Mouse (Mus musculus) adrenal gland, postnatal 25 days (tissue): ENCODE measurements at regions not wholly inside any gene's neighbourhood (a gene's known extent, or its start where the extent isn't known, plus 50 kb on each side); places are given as distances from the start of the nearest gene placed in this dataset.

Source experiments
- DNase-seq: peaks from one replicate; pipeline ENCODE4 v3.0.0; 2021; ENCODE audit warnings: mixed read lengths

GRCm38 (mm10) chr8:80422190-80422589 is 71.4 kb upstream of the Gypa start:
- DNase-seq = no peak

- no peak for DNase-seq
Measured at GRCm38 (mm10) chr8:80416121-80416520, 77.5 kb upstream of the Gypa start.

- no peak for DNase-seq
Measured at GRCm38 (mm10) chr8:80399594-80400207, 93.9 kb upstream of the Gypa start.

GRCm38 (mm10) chr8:80395010-80395409 is 98.6 kb upstream of the Gypa start:
- DNase-seq = no peak

- DNase-seq = no peak
Measured at GRCm38 (mm10) chr8:80393111-80393510, 100.5 kb upstream of the Gypa start.

GRCm38 (mm10) chr8:80369221-80369620 is 124.4 kb upstream of the Gypa start:
- DNase-seq = no peak

GRCm38 (mm10) chr8:80364059-80364458 is 129.5 kb upstream of the Gypa start:
- no peak for DNase-seq

GRCm38 (mm10) chr8:80343299-80343698 is 150.3 kb upstream of the Gypa start:
- DNase-seq = no peak

- no peak for DNase-seq
Measured at GRCm38 (mm10) chr8:80337872-80338271, 155.7 kb upstream of the Gypa start.

GRCm38 (mm10) chr8:80328676-80329075 is 164.9 kb upstream of the Gypa start:
- no peak for DNase-seq

- DNase-seq = no peak
Measured at GRCm38 (mm10) chr8:80325859-80326258, 167.7 kb upstream of the Gypa start.

- DNase-seq = no peak
Measured at GRCm38 (mm10) chr8:80325132-80325531, 168.4 kb upstream of the Gypa start.

GRCm38 (mm10) chr8:80318231-80318870 is 175.2 kb upstream of the Gypa start:
- no peak for DNase-seq

- DNase-seq = peak; percentile 57
Measured at GRCm38 (mm10) chr8:80315371-80315770, 178.2 kb upstream of the Gypa start.

- DNase-seq = peak; percentile 3
Measured at GRCm38 (mm10) chr8:80314826-80315225, 178.8 kb upstream of the Gypa start.

GRCm38 (mm10) chr8:80313883-80314635 is 179.5 kb upstream of the Gypa start:
- no peak for DNase-seq

- no peak for DNase-seq
Measured at GRCm38 (mm10) chr8:80307761-80308160, 185.8 kb upstream of the Gypa start.

- no peak for DNase-seq
Measured at GRCm38 (mm10) chr8:80298596-80298995, 195.0 kb upstream of the Gypa start.

- DNase-seq = no peak
Measured at GRCm38 (mm10) chr8:80290311-80290710, 203.3 kb upstream of the Gypa start.

- DNase-seq = no peak
Measured at GRCm38 (mm10) chr8:80289282-80289681, 204.3 kb upstream of the Gypa start.

- no peak for DNase-seq
Measured at GRCm38 (mm10) chr8:80268910-80269460, 211.2 kb upstream of the Hhip start.

GRCm38 (mm10) chr8:80264915-80265314 is 207.1 kb upstream of the Hhip start:
- no peak for DNase-seq

- no peak for DNase-seq
Measured at GRCm38 (mm10) chr8:80263468-80263945, 205.7 kb upstream of the Hhip start.
